In genomic region chr4:130663810-130664401, GRCm38 (mm10) we compare ENCODE assay signal across 8 mouse cellular contexts. TPM values are rescaled to one million over a fixed set of nuclear protein-coding genes. Genes with fewer than 3 reads are reported as not detected.
A peak's percentile ranks its signal among the peaks of the same experiment; 100 is the strongest.
DNase-seq lines count a peak whose midpoint lies in the region; ATAC-seq and TF ChIP-seq lines count a peak whose summit lies in the region.

No protein-coding gene starts in this region.

- H3K9me3 ChIP-seq in hindbrain, embryonic 15.5 days, result no peaks in the 10 kb centered on the region
- no peaks in the 10 kb centered on the region for H3K9me3 ChIP-seq in megakaryocyte, embryonic 14.5 days

- WGBS in hindbrain, embryonic 15.5 days, result under 1% methylated on average over 22 of the region's 22 CpGs
- WGBS in small intestine, adult 2 months, result 0% methylated on average over 22 of the region's 22 CpGs

- no peaks in the 10 kb centered on the region for H3K27me3 ChIP-seq in hindbrain, embryonic 15.5 days
- H3K27me3 ChIP-seq in megakaryocyte, embryonic 14.5 days (replicated peaks), result no peaks in the 10 kb centered on the region
- H3K27me3 ChIP-seq in small intestine, adult 2 months (ENCODE audit: control insufficient read depth, insufficient read depth, low read length), result no peaks in the 10 kb centered on the region

- no peaks in the 10 kb centered on the region for H3K36me3 ChIP-seq in hindbrain, embryonic 15.5 days
- H3K36me3 ChIP-seq in megakaryocyte, embryonic 14.5 days (replicated peaks; ENCODE audit: low read length), result peaks cover 8% of the 10 kb centered on the region
- H3K36me3 ChIP-seq in small intestine, adult 2 months (ENCODE audit: control insufficient read depth, insufficient read depth, low read length), result peaks cover under 1% of the 10 kb centered on the region

- TF ChIP-seq POLR2A in small intestine, adult 2 months (IDR thresholded peaks at IDR 0.05; ENCODE audit: low read depth, low read length), result no peak

- H3K9ac ChIP-seq in hindbrain, embryonic 15.5 days, result peak overlapping the region; percentile 79

- TF ChIP-seq CTCF in small intestine, adult 2 months (IDR thresholded peaks at IDR 0.05; ENCODE audit: extremely low read depth, insufficient read length, insufficient replicate concordance, low read depth, low read length), result no peak

- peak overlapping the region; percentile 62 for H3K4me3 ChIP-seq in hindbrain, embryonic 15.5 days
- peak overlapping the region; percentile 97 for H3K4me3 ChIP-seq in megakaryocyte, embryonic 14.5 days (replicated peaks)
- peak overlapping the region; percentile 93 for H3K4me3 ChIP-seq in small intestine, adult 2 months (ENCODE audit: low read depth, low read length)

- peak; percentile 47 for ATAC-seq in hindbrain, embryonic 15.5 days (ENCODE audit: low FRiP score, low read depth)
- ATAC-seq in activated CD4-positive, CD25-positive, alpha-beta regulatory T cell, adult 4 months, result no peak

- H3K4me1 ChIP-seq in hindbrain, embryonic 15.5 days (replicated peaks), result peaks cover 47% of the 10 kb centered on the region
- peaks cover 53% of the 10 kb centered on the region for H3K4me1 ChIP-seq in megakaryocyte, embryonic 14.5 days
- peaks cover 12% of the 10 kb centered on the region; the same call in 1 of the 2 replicates for H3K4me1 ChIP-seq in small intestine, adult 2 months (ENCODE audit: control insufficient read depth, insufficient read depth, insufficient read length, low read length)

- H3K4me2 ChIP-seq in hindbrain, embryonic 15.5 days, result peak overlapping the region; percentile 80

- peak overlapping the region; percentile 96 for H3K27ac ChIP-seq in hindbrain, embryonic 15.5 days (replicated peaks)
- peak overlapping the region; percentile 71 for H3K27ac ChIP-seq in small intestine, adult 2 months (ENCODE audit: insufficient read depth, low read depth, low read length)

- peak; percentile 25 for DNase-seq in MN1 (ENCODE audit: low spot score)
- DNase-seq in cerebellum, adult 18-20 months, result peak; percentile 31 to 52
- peak; percentile 33 for DNase-seq in forelimb bud, embryonic 11.5 days (ENCODE audit: low read depth, low spot score)
- DNase-seq in left cerebral cortex, adult 8-10 months (ENCODE audit: low spot score in 2 of 2), result peak; percentile 10 to 18

RNA-seq across cellular contexts. Expression of gene Pum1, which starts 0.8 kb away (rescaled TPM):
- 91.0 and 92.6 TPM in 2 replicates for polyA plus RNA-seq in hindbrain, embryonic 15.5 days (2015; fragmentation: Nextera tagmentation; extraction: Ambion mirVana)
- total RNA-seq in left cerebral cortex, adult 8-10 months (2022), result 100 to 1,000 TPM; 101 to 116 (median 106) TPM
- 6.7 and 7.0 TPM in 2 replicates for polyA plus RNA-seq in megakaryocyte, embryonic 14.5 days (2012; ENCODE audit: insufficient read depth, low replicate concordance)
- 25.6 and 48.4 TPM in 2 replicates for polyA plus RNA-seq in small intestine, adult 2 months (2012; rRNA removed)
- 10 to 100 TPM; 59.1 to 64.8 TPM for polyA plus RNA-seq in activated CD4-positive, CD25-positive, alpha-beta regulatory T cell, adult 4 months (2017; shearing (Covaris generic))
